Mouse (Mus musculus): Measurements from ENCODE around the gene Ddx17.

The Ddx17 gene

DNA sequence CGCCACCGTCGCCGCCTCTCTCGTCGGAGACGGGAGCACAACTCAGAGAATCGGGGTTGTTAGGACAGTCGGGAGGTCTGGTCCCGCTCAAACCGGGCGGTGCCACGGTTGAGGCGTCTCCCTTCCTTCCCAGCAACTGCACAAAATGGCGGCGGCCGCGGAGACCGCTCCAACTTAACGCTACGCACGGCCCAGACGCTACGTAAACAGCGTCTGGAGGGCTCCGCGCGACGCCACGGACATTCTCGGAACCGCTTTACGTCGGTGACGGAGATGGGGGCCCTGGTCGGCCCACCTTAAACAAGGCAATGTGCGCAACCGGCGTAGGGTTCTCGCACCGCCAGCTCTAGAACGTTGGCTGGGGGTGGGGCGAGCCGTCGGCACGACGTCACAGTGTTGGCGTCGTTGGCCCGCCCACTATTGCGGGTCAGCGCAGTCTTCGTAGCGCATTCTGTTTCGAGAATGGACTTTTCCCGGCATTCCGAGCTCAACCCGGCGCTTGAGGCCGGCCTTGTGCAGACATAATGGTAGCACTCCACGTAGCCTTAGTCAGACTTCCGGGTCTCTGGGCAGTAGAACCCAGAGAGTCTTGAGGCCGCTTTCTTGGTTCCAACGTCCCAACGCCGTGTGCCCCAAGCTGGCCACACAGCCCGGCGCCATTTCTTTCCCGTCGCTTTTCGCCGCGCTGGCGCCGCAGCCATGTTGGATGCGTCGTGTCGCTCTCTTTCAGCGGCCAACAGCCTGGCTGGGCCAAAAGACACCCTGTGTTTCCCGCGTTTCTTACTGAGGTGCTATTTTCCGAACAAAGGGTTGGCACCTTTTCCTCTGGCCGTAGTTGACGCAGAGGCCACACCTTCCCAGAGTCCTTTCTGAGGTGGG, at the start of gene Ddx17:
TSS of gene Ddx17 (minus strand) at position 332 of the 879 bp plus-strand sequence.
- DNase-seq, result peak; percentile 97

DNA sequence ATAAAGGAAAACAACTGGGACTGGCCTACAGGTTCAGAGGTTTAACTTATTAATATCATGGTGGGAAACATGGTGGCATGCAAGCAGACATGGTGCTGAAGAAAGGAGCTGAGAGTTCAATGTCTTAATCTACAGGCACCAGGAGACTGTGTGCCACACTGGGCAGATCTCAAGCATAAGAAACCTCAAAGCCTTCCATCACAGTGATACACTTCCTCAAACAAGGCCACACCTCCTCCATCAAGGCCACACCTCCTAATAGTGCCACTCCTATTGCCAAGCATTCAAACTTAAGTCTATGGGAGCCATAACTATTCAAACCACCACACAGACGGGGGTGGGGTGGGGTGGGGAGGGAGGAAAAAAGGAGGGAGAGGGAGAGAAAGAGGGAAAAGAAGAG, 35.0 kb upstream of the Ddx17 start:
- DNase-seq, result no peak

DNA sequence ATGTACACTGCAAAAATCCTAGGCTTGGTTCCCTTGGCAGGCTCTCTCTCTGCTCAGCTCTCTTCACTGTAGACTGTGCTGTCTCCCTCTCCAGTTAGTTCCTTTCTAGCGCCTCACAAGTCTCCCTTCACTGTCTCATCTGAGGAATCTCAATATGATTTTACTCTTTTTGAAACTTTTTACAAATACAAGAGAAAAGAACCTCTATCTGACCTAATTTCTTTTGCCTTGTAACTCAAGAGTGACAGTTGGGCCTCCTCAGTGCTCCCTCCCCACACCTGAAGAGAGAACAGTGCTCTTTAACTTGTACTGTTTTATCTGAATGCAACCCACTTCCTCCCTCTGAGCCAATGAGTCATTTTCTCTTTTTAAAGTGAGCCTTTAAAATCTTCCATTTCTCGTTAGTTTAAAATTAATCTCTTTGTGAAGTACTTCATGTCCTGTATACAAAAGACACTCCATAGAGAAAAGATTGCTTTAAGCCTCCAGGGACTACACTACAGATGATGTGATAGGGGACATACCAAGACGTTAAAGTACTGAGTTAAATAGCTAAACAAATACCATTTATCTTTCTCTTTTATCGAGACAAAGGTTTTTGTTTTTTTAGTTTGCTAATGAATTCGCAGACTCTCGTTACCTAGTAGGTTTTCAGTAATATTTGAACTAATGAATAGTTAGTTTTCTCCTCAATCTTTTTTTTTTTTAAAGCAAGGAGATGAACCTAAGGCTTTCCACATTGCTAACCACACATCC, 31.3 kb upstream of the Ddx17 start:
- no peak for DNase-seq

DNA sequence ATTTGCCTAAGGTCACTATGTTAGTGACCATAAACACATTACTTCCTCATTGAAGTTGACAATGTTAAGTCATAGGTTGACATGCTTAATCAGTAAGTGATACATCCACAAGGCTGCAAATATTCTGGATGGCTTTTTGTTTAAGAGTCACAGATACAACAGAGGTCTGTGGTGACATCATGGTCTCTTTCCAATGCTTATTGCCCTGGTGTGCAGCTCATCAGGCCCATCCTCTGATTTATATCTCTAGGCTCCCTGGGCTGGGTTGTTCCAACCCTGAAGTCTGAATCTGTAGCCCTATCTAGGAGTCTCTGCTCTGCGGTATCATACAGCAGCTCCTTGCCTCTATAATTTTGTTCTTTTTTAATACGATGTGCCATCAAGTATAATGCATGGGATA, 30.4 kb upstream of the Ddx17 start:
- no peak for DNase-seq

DNA sequence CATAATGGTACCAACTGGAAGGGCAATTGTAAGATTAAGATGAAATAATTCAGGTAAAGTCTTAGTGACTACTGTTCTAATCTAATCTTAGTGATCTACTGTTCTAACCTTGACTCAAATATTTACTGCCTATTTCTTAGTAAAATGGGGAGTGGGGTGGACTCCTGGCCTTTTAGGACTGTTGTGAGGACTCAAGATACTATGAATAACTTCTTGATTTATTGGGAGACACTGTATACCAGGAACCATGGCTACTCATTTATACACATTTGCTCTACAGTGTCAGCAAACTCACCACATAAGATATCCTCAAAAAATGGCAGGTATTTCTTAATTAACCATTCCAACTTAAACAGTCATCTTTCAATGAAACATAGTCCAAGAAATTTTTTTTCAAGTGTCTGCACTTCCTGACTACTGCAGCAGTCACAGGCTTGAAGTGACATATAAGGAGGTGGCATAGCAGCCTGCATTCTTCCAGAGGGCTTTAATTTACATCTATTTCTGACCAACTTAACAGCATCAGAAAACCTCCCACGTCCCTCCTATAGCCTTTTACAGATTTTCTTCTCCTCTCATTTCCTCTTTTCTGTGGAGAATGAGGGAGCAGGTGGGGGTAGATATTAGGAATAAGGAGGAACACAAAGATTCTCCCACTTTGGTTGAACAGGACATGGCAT, 29.1 kb upstream of the Ddx17 start:
- DNase-seq, result no peak

DNA sequence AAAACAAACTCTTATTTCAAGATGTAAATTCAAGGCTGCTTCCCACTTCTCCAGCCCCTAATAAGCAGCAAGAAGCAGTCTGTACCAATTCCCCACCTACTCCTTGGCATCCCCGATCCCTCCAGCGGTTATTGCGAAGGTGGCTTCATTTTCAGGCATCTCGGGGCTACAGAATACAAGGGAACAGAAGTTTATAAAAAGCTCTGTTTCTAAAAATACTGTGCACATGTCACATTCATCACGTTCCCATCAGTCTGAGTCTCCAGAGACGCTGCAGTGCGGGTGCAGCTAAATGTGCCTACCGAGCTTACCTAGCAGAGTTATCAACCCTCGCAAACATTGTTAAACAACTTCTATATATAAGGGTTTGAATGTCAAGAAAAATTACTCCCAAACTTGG, 15.9 kb upstream of the Ddx17 start:
- DNase-seq, result no peak

DNA sequence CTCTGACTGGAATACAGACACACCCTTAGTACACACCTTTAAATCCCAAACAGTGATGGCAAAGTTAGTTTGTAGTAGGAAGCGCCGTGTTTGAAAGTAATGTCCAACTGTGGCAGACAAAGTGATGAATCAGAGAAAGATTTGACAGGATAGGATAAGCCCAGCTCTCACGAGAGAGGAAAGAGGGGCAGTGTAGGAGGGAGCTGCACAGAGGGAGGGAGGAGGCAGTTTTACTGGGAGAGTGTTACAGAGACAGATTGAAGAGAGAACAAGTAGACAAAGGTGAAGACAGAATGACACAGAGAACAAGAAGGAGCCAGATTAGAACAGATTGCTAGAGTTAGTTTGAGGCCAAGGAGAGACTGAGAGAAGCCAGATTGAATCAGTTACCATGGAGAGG, 13.1 kb upstream of the Ddx17 start:
- DNase-seq, result no peak

DNA sequence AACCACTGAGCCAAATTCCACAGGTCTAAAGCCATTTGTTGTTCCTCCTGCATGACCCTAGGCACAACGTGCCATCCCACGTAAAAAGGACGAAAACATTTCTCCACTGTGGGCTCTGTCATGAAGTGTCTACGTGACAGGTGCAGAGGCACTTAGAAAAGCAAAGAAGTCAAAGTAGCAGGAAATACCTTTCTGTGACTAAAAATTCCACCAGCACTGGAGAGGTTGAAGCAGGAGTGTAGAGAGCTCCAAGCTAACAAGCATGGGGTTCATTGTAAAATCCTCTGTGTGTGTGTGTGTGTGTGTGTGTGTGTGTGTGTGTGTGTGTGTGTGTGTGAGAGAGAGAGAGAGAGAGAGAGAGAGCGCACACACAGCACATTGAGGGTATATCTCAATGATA, 6.0 kb upstream of the Ddx17 start:
- no peak for DNase-seq

DNA sequence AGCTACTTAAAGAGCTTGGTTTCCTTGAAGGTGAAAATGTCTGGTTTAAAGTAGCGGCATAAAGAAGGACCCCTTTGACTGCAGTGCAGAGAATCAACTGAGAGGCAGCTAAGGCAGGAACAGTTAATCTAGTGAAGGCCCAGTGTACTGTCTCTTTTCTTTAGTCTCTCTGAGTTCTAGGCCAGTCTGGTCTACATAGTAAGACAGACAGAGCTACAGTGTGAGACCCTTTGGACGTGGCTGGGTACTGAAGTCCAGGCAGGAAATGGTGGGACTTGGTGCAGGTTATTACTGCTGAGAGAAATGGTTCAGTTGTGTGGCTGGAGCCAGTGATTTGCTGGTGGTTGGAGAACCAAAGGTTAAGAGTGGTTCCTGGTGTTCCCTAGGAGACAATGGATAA, 1.7 kb upstream of the Ddx17 start:
- no peak for DNase-seq

DNA sequence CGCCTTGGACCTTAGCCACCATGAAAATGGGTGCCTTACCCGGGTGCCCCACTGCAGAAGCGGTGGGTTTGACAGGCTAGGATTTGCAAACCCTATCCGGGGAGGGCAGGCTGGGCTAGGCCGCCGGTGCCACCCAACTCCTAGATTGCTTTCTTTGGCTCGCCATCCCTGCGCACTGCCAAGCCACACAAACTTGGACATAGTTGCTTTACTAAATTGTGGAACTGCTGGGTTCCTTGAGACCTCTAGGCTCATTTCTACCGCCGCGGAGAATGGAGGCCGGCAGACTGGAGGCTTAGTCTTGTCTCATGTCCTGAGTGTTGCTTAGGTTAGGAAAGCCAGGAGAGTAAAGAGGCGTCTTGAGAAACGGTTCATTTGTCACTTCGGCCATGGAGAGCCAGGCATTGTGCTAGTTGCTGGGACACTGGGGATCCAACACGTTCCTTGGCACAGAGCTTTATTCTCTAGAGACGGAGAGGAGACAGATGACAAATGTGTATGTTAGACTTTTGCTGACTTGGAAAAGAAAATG, 814 bp upstream of the Ddx17 start:
- no peak for DNase-seq

DNA sequence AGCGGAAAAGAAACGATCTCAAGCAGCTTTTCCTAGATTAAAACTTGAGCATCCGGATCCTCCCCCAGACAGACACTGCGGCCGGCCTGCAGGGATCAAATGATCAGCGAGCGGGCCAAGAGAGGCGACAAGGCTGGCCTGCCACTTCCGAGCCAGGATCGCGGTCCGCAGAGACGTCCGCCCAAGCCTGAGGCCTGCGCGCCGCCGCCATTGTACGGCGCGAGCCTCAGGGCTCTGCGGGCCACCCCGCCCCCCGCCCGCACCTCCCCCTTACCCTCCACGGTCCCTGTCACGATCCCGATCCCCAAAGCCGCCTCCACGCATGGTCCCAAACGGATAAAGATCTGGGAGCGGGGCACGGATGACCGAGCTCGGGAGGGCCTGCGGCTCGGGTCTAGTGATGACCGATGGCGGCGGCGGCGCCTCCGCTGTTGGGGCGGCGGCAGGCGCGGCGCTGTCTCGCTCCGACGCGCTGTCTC, 581 bp downstream of the Ddx17 start:
- peak; percentile 71 to 73 for DNase-seq

DNA sequence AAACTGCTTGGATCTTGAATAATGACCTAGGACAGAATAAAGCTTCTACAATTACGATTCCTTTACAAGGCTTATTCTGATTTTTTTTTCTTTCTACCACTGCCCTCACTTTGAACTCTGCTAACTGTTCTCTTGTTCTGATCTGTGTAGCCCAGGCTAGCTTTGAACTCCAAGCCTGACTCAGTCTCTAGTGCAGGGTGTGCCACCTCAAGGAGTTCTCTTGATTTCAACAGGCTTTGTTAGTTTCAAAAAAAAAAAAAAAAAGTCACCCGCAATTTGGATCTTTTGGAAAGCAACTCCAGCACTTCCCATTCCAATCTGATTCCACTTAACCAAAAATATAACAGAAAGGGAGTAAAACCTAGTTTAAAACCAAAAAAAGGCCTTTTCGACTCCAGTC, 1.0 kb downstream of the Ddx17 start:
- DNase-seq, result no peak

DNA sequence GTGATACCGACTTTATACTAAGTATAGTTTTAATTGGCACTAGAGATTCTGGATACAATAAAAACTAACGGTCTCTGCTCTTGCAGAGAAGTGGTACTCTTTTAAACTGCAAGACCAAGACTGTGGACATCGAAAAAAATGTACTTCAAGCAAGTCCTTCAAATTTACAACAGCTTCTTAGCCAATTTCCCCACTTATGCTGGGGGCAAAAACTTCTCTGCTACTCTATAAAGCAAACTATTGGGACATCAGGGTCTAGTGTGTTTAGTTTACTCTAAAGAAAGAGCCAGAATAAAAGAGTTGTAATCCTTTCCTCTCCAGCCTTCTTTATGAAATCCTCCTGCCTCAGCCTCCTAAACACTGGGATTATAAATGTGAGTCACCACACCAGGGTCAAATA, 2.6 kb downstream of the Ddx17 start:
- peak in 1 of 2 experiments; percentile 28 for DNase-seq

DNA sequence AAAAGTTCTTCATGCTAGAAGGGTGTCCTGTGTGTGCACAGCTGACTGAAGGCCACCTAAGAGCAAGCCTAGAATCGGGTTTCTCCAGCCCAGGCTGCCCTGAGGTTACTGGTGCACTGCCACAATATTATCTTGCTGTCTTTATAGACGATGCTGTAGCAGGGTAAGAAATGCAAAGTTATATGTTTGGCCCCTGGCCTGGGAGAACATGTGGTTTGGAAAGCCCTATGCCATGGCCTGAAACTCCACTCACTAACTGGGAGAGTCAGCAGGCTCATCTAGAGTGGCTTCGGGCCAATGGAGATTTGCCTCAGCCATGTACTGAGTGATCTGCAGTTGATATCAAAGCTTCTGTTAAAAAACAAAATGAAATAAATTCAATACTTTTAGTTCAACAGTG, 12.7 kb downstream of the Ddx17 start:
- DNase-seq, result no peak

DNA sequence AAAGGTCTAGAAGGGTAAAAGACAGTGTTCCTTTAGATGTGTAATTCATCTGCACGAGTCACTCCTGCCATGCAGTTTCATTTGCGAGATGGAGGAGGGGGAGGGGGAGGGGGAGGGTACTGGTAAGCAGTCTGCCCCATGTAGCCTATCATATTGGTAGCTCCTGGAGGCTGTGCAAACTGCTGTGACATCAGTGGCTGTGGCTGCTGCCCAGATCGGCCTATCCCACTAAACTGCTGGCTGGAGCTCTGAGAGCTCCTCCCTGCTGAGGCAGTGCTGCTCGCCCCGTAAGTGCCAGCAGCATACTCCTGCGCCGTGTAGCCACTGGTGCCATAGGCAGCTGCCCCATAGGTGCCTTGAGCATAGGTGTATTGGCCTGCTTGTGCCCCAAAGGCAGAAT, 16.6 kb downstream of the Ddx17 start:
- DNase-seq, result no peak

DNA sequence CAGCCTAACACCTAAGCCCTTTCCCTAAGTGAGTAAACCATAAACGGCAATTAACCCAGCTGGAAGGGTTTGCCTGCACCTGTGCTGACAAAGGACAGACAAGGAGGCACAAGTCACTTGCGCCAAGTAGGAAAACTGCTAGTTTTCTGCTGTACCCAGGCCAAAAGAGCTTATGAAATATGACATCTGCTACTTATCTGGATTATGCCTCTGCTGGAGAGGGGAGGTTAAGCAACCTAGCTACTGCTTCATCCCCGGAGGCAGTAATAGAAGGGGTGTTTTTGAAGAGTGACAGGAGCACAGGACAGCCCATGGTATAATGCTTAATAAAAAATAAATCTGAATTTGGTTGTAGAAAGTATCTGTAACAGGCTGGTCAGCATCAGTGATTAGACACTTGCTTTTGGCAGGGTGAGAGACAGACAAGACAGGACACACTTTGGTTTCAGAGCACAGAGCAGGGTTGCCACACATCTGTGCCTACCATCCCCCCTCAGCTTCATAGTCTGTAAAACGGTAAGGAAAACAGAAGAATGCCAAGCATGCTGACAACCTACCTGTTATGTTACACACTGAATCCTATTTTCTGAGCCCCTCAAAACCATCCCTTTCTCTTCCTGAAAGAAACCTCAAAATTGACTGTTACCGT, 18.4 kb downstream of the Ddx17 start:
- DNase-seq, result no peak

DNA sequence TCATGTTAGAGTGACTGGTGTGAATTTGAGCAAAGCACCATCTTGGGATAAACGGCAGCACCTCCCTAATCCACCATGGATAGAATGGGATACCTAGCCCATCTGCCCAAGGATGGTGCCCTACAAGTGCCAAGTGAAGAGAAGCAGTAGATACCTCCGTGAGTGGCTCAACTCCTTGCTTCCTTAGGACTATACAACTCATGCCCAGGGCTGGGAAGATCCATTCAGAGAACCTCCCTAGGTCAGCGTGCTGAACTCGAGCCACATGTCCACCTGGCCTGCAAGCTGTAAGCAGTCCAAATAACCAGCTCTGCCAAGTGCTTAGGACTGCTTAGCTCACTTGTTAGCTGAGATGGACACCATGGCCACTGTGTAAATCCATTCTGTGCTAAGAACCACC, 19.3 kb downstream of the Ddx17 start:
- DNase-seq, result no peak

DNA sequence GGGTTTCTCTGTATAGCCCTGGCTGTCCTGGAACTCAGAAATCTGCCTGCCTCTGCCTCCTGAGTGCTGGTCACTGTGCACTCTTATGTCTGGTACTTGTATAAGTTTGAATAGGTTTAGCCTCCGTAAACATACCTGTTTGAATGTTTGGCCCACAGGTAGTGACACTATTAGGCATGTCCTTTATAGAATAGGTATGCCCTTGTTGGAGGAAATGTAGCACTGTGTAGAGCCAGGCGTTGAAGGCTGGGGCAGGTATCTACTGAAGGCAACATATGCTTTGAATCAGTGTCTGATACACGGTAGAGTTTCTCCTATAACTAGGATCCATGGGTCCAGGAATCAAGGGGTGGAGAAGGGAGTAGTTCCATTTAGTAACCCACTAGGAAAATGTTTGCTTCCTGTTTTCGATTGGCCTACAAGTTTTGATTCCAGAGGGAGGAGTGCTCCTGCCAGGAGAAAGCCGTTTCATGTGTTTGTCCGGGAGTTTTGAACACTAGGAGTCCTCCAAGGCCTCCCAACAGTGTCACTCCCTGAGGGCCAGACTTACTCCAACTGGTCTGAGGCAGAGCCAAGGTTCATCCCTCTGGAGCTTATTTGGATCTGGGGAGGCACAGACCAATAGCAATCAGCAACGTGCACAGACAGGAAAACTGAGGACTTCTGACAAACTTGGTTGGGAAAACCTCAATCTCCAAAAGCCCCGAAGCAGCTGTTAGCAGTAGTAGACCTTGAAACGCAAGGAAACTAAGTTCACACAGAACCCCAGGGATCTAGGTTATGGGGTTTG, 20.4 kb downstream of the Ddx17 start:
- DNase-seq, result no peak

DNA sequence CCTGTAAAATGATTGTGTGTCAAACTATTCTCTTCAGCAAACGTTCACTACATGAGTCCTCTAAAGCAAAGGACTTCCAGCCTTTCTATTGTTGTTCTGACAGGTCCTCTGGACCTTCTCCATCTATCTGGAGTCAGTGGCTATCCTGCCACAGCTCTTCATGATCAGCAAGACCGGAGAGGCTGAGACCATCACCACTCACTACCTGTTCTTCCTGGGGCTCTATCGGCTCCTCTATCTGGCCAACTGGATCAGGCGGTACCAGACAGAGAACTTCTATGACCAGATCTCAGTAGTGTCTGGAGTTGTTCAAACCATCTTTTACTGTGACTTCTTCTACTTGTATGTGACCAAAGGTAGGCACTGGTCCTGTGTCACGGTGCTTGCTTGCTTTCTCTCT, 21.0 kb downstream of the Ddx17 start:
- no peak for DNase-seq

DNA sequence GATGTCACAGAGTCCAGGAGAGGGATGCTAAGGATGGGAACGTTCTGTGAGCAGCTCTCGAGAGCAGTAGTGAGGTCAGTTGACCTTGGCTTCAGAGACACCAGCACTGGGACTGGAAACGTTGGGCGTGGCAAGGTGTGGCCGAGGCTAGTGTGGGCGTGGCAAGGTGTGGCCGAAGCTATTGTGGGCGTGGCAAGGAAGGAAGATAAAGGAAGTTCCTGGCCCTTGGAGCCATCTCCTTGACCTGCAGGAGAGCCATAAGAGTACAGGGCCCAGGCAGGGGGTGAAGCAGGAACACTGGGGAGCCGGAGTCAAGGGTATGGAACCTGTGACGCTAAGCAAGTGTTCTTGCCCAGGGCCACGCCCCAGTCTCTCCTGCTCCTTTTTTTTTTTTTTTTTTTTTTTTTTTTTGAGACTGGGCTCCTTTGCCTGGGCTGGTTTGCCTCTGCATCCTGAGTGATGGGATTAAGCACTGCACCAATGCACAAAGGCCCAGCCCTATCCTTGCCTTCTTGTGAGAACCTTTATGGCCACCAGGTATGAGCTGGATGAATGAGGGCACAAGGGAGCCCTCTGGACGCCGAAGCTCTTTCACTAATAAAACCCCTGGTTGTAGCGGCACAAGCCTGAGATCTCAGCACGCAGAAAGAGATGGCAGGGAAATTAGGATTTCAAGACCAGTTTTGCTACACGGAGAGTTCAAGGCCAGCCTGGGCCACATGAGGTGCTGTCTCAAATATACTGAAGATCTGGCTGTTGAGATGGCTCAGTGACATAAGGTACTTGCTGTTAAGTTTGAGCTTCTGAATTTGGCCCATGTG, 26.9 kb downstream of the Ddx17 start:
- no peak for DNase-seq

DNA sequence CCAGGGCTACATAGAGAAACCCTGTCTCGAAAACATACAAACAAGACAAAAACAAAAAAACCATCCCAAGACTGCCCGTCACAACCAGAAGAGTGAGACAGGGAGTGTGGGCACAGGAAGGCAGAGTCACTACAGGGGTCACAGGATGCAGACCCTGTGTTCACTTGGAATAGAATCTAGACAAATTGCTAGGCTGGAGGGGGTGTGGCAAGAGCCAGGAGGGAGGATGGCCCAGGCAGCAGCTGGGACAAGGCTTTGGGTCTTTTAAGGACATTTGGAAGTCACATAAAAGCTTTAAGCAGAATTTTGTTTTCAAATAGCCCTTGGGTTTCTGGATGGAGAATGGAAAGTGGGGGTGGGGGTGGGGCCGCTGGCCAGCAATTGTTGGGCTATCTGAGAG, 28.0 kb downstream of the Ddx17 start:
- no peak for DNase-seq
